Mouse (Mus musculus) forebrain, postnatal 0 days (tissue): Measurements from ENCODE around the gene Rps19. TPM values are rescaled to one million over a fixed set of nuclear protein-coding genes. Genes with fewer than 3 reads are reported as not detected.
A peak's percentile ranks its signal among the peaks of the same experiment; 100 is the strongest.

Experiments used
- ATAC-seq: fragments of 200-750 bp; cut with Nextera tagmentation; 2 replicates; pipeline ENCODE4 v1.8.0; 2017; ENCODE audit warnings: mild to moderate bottlenecking, moderate library complexity
- DNase-seq: peaks from one replicate; pipeline ENCODE4 v3.0.0-alpha.2; 2015
- H3K27ac ChIP-seq: fragments of 300-500 bp; sonication (generic); 2 replicates; pipeline ENCODE4 v1.5.1; 2014; ENCODE audit warnings: low read depth, mild to moderate bottlenecking, antibody characterized with exemption, low read length, moderate library complexity, mixed read lengths
- H3K27me3 ChIP-seq: fragments of 300-500 bp; sonication (generic); 2 replicates; pipeline ENCODE4 v1.6.1; 2014; ENCODE audit warnings: mild to moderate bottlenecking, low read length, mixed read lengths; ENCODE audit not compliant: insufficient read depth
- H3K36me3 ChIP-seq: fragments of 300-500 bp; sonication (generic); 2 replicates; pipeline ENCODE4 v1.6.1; 2014; ENCODE audit warnings: mild to moderate bottlenecking, moderate library complexity; ENCODE audit not compliant: insufficient read depth
- H3K4me1 ChIP-seq: fragments of 300-500 bp; sonication (generic); 2 replicates; pipeline ENCODE4 v1.6.1; 2014; ENCODE audit warnings: antibody characterized with exemption; ENCODE audit not compliant: insufficient read depth
- H3K4me2 ChIP-seq: fragments of 300-500 bp; sonication (generic); 2 replicates; pipeline ENCODE4 v1.6.1; 2014; ENCODE audit warnings: low read depth, mild to moderate bottlenecking, moderate library complexity
- H3K4me3 ChIP-seq: fragments of 300-500 bp; sonication (generic); 2 replicates; pipeline ENCODE4 v1.5.1; 2014; ENCODE audit warnings: low read depth, low read length, mixed read lengths
- H3K9ac ChIP-seq: fragments of 300-500 bp; sonication (generic); 2 replicates; pipeline ENCODE4 v1.6.1; 2014; ENCODE audit warnings: mild to moderate bottlenecking
- H3K9me3 ChIP-seq: fragments of 300-500 bp; sonication (generic); 2 replicates; pipeline ENCODE4 v1.6.1; 2016; ENCODE audit warnings: low read length
- CTCF ChIP-seq: sonication (generic); IDR thresholded peaks from 2 replicates; pipeline ENCODE4 v1.5.1; 2016; ENCODE audit warnings: antibody characterized with exemption, control low read depth, low read depth
- WGBS: fragments of 180-500 bp; shearing (Covaris S2); extraction: QIAGEN DNeasy Blood & Tissue Kit; methylation state at CpG from one replicate; pipeline ENCODE4 v1.1.7; 2014; 5-methylcytosine and 5-hydroxymethylcytosine counted together
- polyA plus RNA-seq: library from polyadenylated mRNA; unstranded; fragments of >200 nt; fragmentation: Nextera tagmentation; extraction: Ambion mirVana; gene quantifications from 2 replicates; pipeline ENCODE4 v1.2.1, GENCODE M21; 2015
- total RNA-seq: library from RNA; depleted of rRNA; stranded (reverse); fragments of >200 nt; gene quantifications from 2 replicates; pipeline ENCODE4 v1.2.3, GENCODE M21; 2014

The Rps19 gene
- total and polyA plus RNA-seq, 2 experiments from 2014 or later: 581 to 1,350 TPM

GRCm38 (mm10) chr7:24896269-24896668 is 12.1 kb downstream of the Rps19 start:
- Histone ChIP-seq H3K27me3 (no peaks in the 10 kb centered on the region), H3K9ac (no peak overlapping the region), H3K4me1 (no peaks in the 10 kb centered on the region), H3K4me2 (no peak overlapping the region), H3K4me3 (no peak overlapping the region), H3K9me3 (no peaks in the 10 kb centered on the region), H3K27ac (no peak overlapping the region), H3K36me3 (no peaks in the 10 kb centered on the region)
- no peak for TF ChIP-seq CTCF
- 83% methylated on average over 8 of the region's 8 CpGs for WGBS
- DNase-seq (no peak), ATAC-seq (no peak)

- no peak for ATAC-seq
- Histone ChIP-seq H3K4me3 (no peak within 1 kb of the TSS), H3K4me1 (no peaks in the 10 kb centered on the region), H3K9me3 (no peaks in the 10 kb centered on the region), H3K27me3 (no peaks in the 10 kb centered on the region), H3K36me3 (no peaks in the 10 kb centered on the region), H3K4me2 (no peak within 1 kb of the TSS), H3K9ac (no peak within 1 kb of the TSS), H3K27ac (no peak within 1 kb of the TSS)
- WGBS: 80% methylated on average over 12 of the region's 12 CpGs
- TF ChIP-seq CTCF: no peak
- no peak for DNase-seq
Measured at GRCm38 (mm10) chr7:24897224-24897623, 13.1 kb downstream of the Rps19 start, which contains the start of gene Cd79a. Gene Cd79a (plus strand): TSS chr7:24897381.

GRCm38 (mm10) chr7:24897959-24898358 is 13.8 kb downstream of the Rps19 start:
- no peaks in the 10 kb centered on the region for H3K36me3 ChIP-seq
- H3K4me1 ChIP-seq: no peaks in the 10 kb centered on the region
- H3K4me2 ChIP-seq: no peak overlapping the region
- no peak overlapping the region for H3K9ac ChIP-seq
- WGBS: 83% methylated on average over 5 of the region's 5 CpGs
- DNase-seq: no peak
- H3K4me3 ChIP-seq: no peak overlapping the region
- H3K27me3 ChIP-seq: no peaks in the 10 kb centered on the region
- H3K27ac ChIP-seq: no peak overlapping the region
- TF ChIP-seq CTCF: no peak
- H3K9me3 ChIP-seq: no peaks in the 10 kb centered on the region
- no peak for ATAC-seq

DNA sequence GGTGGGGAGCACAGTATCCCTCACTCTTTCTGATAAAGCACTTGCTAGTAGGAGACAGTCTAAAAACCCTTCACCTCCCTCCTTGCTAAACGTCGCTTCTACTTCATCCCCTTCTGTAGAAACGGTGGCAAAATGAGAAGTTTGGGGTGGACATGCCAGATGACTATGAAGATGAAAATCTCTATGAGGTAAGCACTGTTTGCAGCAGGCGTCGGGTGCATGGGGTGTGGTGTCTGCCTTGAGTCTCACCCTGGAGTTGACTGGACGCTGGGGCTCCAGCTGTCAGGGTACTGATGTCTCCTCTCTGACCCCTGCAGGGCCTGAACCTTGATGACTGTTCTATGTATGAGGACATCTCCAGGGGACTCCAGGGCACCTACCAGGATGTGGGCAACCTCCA is 16.9 kb downstream of the Rps19 start:
- Histone ChIP-seq H3K9me3 (no peaks in the 10 kb centered on the region), H3K4me1 (0 out of 2 replicates have a peak, but pooled peaks cover 12% of the 10 kb centered on the region), H3K9ac (no peak overlapping the region), H3K4me3 (no peak overlapping the region), H3K27me3 (no peaks in the 10 kb centered on the region), H3K4me2 (no peak overlapping the region), H3K36me3 (no peaks in the 10 kb centered on the region), H3K27ac (no peak overlapping the region)
- DNase-seq: no peak
- WGBS: 79% methylated on average over 6 of the region's 6 CpGs
- no peak for ATAC-seq
- TF ChIP-seq CTCF: no peak

- Histone ChIP-seq H3K4me3 (no peak overlapping the region), H3K4me1 (0 out of 2 replicates have a peak, but pooled peaks cover 12% of the 10 kb centered on the region), H3K9me3 (no peaks in the 10 kb centered on the region), H3K27ac (no peak overlapping the region), H3K27me3 (no peaks in the 10 kb centered on the region), H3K4me2 (no peak overlapping the region), H3K9ac (no peak overlapping the region; the same call in 1 of the 2 replicates), H3K36me3 (no peaks in the 10 kb centered on the region)
- ATAC-seq: no peak
- DNase-seq: no peak
- no peak for TF ChIP-seq CTCF
- WGBS: 81% methylated on average over 1 of the region's 1 CpGs
Measured at GRCm38 (mm10) chr7:24901842-24902241, 17.7 kb downstream of the Rps19 start.

DNA sequence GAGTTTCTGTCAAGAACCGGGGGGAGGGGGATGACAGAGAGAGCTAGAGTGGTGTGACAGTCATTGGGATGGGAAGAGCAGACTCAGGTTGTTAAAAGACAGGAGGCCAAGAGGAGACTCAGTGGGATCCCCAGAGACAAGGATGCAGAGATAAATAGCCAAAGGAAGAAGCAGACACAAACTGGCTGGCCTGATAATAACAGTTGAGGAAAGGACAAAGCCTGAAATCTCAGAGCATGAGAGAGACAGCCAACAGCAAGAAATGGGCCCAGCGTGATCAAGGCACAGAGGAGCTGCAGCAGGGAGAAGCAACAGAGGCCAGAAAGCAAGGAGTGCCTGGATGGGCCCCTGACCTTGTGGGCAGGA is 18.1 kb downstream of the Rps19 start:
- Histone ChIP-seq H3K4me2 (peak overlapping the region; percentile 75; the same call in 1 of the 2 replicates), H3K27me3 (no peaks in the 10 kb centered on the region), H3K4me3 (peak overlapping the region; percentile 47; the same call in 1 of the 2 replicates), H3K27ac (peak overlapping the region; percentile 58), H3K36me3 (no peaks in the 10 kb centered on the region), H3K9me3 (no peaks in the 10 kb centered on the region), H3K9ac (peak overlapping the region; percentile 68), H3K4me1 (0 out of 2 replicates have a peak, but pooled peaks cover 12% of the 10 kb centered on the region)
- TF ChIP-seq CTCF: no peak
- 57% methylated on average over 2 of the region's 2 CpGs for WGBS
- DNase-seq: peak; percentile 14
- ATAC-seq: no peak

GRCm38 (mm10) chr7:24902630-24903443 is 18.7 kb downstream of the Rps19 start, which contains the start of gene Arhgef1:
Gene Arhgef1 (plus strand): TSS chr7:24902912.
- H3K9ac ChIP-seq: peak within 1 kb of the TSS; percentile 68
- no peaks in the 10 kb centered on the region for H3K9me3 ChIP-seq
- H3K27ac ChIP-seq: peak within 1 kb of the TSS; percentile 58
- 8% methylated on average over 43 of the region's 68 CpGs for WGBS
- H3K4me1 ChIP-seq: 0 out of 2 replicates have a peak, but pooled peaks cover 12% of the 10 kb centered on the region
- TF ChIP-seq CTCF: no peak
- H3K36me3 ChIP-seq: 0 out of 2 replicates have a peak, but pooled peaks cover 4% of the 10 kb centered on the region
- H3K4me2 ChIP-seq: peak within 1 kb of the TSS; percentile 75
- no peak for ATAC-seq
- DNase-seq: peak; percentile 33
- no peaks in the 10 kb centered on the region for H3K27me3 ChIP-seq
- H3K4me3 ChIP-seq: peak within 1 kb of the TSS; percentile 47
